Mouse (Mus musculus) liver, postnatal 0 days (tissue): ENCODE results near the gene Ralgapa2. TPM values are rescaled to one million over a fixed set of nuclear protein-coding genes. Genes with fewer than 3 reads are reported as not detected.

ENCODE experiments used
- ATAC-seq: fragments of 200-750 bp; cut with Nextera tagmentation; 2 replicates; pipeline ENCODE4 v1.8.0; 2017; ENCODE audit warnings: mild to moderate bottlenecking, moderate library complexity
- DNase-seq: peaks from one replicate; pipeline ENCODE4 v3.0.0-alpha.2; 2016
- H3K27ac ChIP-seq: fragments of 300-500 bp; sonication (generic); 2 replicates; pipeline ENCODE4 v1.5.1; 2014; ENCODE audit warnings: antibody characterized with exemption, moderate library complexity, mild to moderate bottlenecking, low read depth
- H3K27me3 ChIP-seq: fragments of 300-500 bp; sonication (generic); 2 replicates; pipeline ENCODE4 v1.6.1; 2014; ENCODE audit warnings: low read length, control low read depth, mixed read lengths; ENCODE audit not compliant: insufficient read depth
- H3K36me3 ChIP-seq: fragments of 300-500 bp; sonication (generic); replicated peaks from 2 replicates; pipeline ENCODE4 v1.6.1; 2014; ENCODE audit warnings: mild to moderate bottlenecking, control low read depth, low read length, moderate library complexity, mixed read lengths; ENCODE audit not compliant: insufficient read depth
- H3K4me1 ChIP-seq: fragments of 300-500 bp; sonication (generic); 2 replicates; pipeline ENCODE4 v1.6.1; 2014; ENCODE audit warnings: antibody characterized with exemption, mild to moderate bottlenecking, control low read depth; ENCODE audit not compliant: insufficient read depth
- H3K4me2 ChIP-seq: fragments of 300-500 bp; sonication (generic); 2 replicates; pipeline ENCODE4 v1.6.1; 2014; ENCODE audit warnings: low read depth, mild to moderate bottlenecking, low read length, moderate library complexity, mixed read lengths
- H3K4me3 ChIP-seq: fragments of 300-500 bp; sonication (generic); 2 replicates; pipeline ENCODE4 v1.5.1; 2014; ENCODE audit warnings: low read depth, low read length
- H3K9ac ChIP-seq: fragments of 300-500 bp; sonication (generic); replicated peaks from 2 replicates; pipeline ENCODE4 v1.6.1; 2014; ENCODE audit warnings: mild to moderate bottlenecking, moderate library complexity
- H3K9me3 ChIP-seq: fragments of 300-500 bp; sonication (generic); 2 replicates; pipeline ENCODE4 v1.6.1; 2016; ENCODE audit warnings: mild to moderate bottlenecking, control low read depth, low read length, mixed read lengths
- CTCF ChIP-seq: sonication (generic); IDR thresholded peaks from 2 replicates; pipeline ENCODE4 v1.5.1; 2016; ENCODE audit warnings: antibody characterized with exemption, low read depth
- EP300 ChIP-seq: IDR thresholded peaks from 2 replicates; pipeline ENCODE4 v1.6.1; 2016; ENCODE audit warnings: antibody characterized with exemption, low read depth, mild to moderate bottlenecking
- WGBS: fragments of 180-500 bp; shearing (Covaris S2); extraction: QIAGEN DNeasy Blood & Tissue Kit; methylation state at CpG from one replicate; pipeline ENCODE4 v1.1.7; 2014; ENCODE audit not compliant: insufficient replicate concordance; 5-methylcytosine and 5-hydroxymethylcytosine counted together
- polyA plus RNA-seq: library from polyadenylated mRNA; unstranded; fragments of >200 nt; fragmentation: Nextera tagmentation; extraction: Ambion mirVana; gene quantifications from 2 replicates; pipeline ENCODE4 v1.2.1, GENCODE M21; 2015

The Ralgapa2 gene
- polyA plus RNA-seq, 1 experiment from 2014 or later = 4.1 TPM

- Histone ChIP-seq H3K9ac (no peak overlapping the region), H3K27me3 (no peaks in the 10 kb centered on the region), H3K9me3 (no peaks in the 10 kb centered on the region), H3K4me3 (no peak overlapping the region), H3K27ac (0 out of 2 replicates have a peak overlapping the region, but pooled peaks have one; percentile 18), H3K4me1 (no peaks in the 10 kb centered on the region; the same call in 1 of the 2 replicates), H3K4me2 (no peak overlapping the region), H3K36me3 (no peaks in the 10 kb centered on the region)
- no peak for TF ChIP-seq CTCF
- no peak for TF ChIP-seq EP300
- DNase-seq (no peak), ATAC-seq (peak; percentile 85)
- 65% methylated on average over 4 of the region's 4 CpGs for WGBS
Observed at GRCm38 (mm10) chr2:146551818-146552217, 39.7 kb upstream of the Ralgapa2 start.

DNA sequence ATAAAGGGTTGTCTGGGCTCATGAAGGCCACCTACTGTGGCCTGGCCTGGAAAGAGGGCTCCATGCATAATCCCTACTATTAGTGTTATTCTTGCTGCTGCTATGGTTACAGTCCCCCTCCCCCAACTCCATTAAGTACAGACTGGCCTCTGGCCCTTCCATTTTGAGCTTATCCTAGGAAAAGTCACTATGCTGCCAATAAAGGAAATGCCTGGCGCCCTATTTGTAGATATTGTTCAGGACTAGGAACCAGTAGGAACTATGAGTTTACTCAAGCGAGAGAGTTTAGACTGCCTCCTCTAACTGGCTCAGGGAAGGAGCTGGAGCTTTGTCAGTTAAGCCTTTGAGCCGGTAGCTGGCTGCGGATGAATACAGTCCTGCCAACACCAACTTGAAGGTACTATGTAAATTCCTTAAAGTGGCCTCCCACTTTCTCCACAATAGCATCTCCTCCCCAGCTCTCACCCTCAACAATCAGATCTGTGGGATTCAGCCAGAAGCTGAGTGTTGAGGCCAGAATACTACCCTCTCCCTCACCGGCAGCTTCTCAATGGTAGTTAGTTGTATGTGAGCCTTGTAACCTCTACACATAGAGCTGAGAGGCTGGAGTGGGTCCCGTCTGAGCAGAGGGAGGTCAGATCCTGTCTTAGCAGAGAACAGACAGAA, 37.1 kb upstream of the Ralgapa2 start:
- Histone ChIP-seq H3K4me3 (no peak overlapping the region), H3K27me3 (no peaks in the 10 kb centered on the region), H3K4me2 (no peak overlapping the region), H3K9ac (no peak overlapping the region), H3K27ac (no peak overlapping the region), H3K9me3 (no peaks in the 10 kb centered on the region), H3K36me3 (no peaks in the 10 kb centered on the region), H3K4me1 (no peaks in the 10 kb centered on the region; the same call in 1 of the 2 replicates)
- DNase-seq (no peak), ATAC-seq (peak; percentile 16; the same call in 1 of the 2 replicates)
- 55% methylated on average over 6 of the region's 6 CpGs for WGBS
- TF ChIP-seq EP300 (no peak), CTCF (no peak)

- Histone ChIP-seq H3K27me3 (no peaks in the 10 kb centered on the region), H3K4me3 (no peak overlapping the region), H3K4me2 (no peak overlapping the region), H3K27ac (no peak overlapping the region), H3K9ac (no peak overlapping the region), H3K9me3 (peaks cover 3% of the 10 kb centered on the region), H3K36me3 (no peaks in the 10 kb centered on the region), H3K4me1 (no peaks in the 10 kb centered on the region; the same call in 1 of the 2 replicates)
- TF ChIP-seq EP300 = no peak
- no peak for TF ChIP-seq CTCF
- 53% methylated on average over 1 of the region's 1 CpGs for WGBS
- ATAC-seq (peak; percentile 63), DNase-seq (no peak)
Observed at GRCm38 (mm10) chr2:146544155-146544814, 32.1 kb upstream of the Ralgapa2 start.

- ATAC-seq (peak; percentile 56), DNase-seq (no peak)
- Histone ChIP-seq H3K27me3 (no peaks in the 10 kb centered on the region), H3K36me3 (no peaks in the 10 kb centered on the region), H3K4me2 (no peak overlapping the region), H3K27ac (no peak overlapping the region), H3K4me1 (peaks cover 2% of the 10 kb centered on the region; the same call in 1 of the 2 replicates), H3K9ac (no peak overlapping the region), H3K4me3 (no peak overlapping the region), H3K9me3 (no peaks in the 10 kb centered on the region)
- WGBS = 34% methylated on average over 8 of the region's 8 CpGs
- TF ChIP-seq EP300 (no peak), CTCF (no peak)
Observed at GRCm38 (mm10) chr2:146533118-146533949, 21.2 kb upstream of the Ralgapa2 start.

GRCm38 (mm10) chr2:146532493-146532892, 20.3 kb upstream of the Ralgapa2 start:
- DNase-seq (no peak), ATAC-seq (no peak)
- Histone ChIP-seq H3K4me3 (no peak overlapping the region), H3K4me1 (peaks cover under 1% of the 10 kb centered on the region; the same call in 1 of the 2 replicates), H3K9me3 (no peaks in the 10 kb centered on the region), H3K4me2 (no peak overlapping the region), H3K36me3 (no peaks in the 10 kb centered on the region), H3K27ac (no peak overlapping the region), H3K9ac (no peak overlapping the region), H3K27me3 (no peaks in the 10 kb centered on the region)
- no peak for TF ChIP-seq EP300
- TF ChIP-seq CTCF = no peak
- WGBS = 88% methylated on average over 3 of the region's 3 CpGs

GRCm38 (mm10) chr2:146525483-146525882, 13.3 kb upstream of the Ralgapa2 start:
- Histone ChIP-seq H3K9ac (no peak overlapping the region), H3K9me3 (no peaks in the 10 kb centered on the region), H3K4me1 (peaks cover 8% of the 10 kb centered on the region; the same call in 1 of the 2 replicates), H3K4me2 (no peak overlapping the region), H3K4me3 (no peak overlapping the region), H3K36me3 (no peaks in the 10 kb centered on the region), H3K27me3 (no peaks in the 10 kb centered on the region), H3K27ac (no peak overlapping the region; the same call in none of the 2 replicates)
- no peak for DNase-seq
- TF ChIP-seq EP300 (no peak), CTCF (no peak)
- no peak for ATAC-seq
- WGBS = 21% methylated on average over 2 of the region's 2 CpGs
